Mouse (Mus musculus): ENCODE data around the gene Iqcc. TPM values are rescaled to one million over a fixed set of nuclear protein-coding genes. Genes with fewer than 3 reads are reported as not detected.

Gene Iqcc
- polyA plus RNA-seq, 1 experiment from 2014 or later = 34.7 TPM

GRCm38 (mm10) chr4:129584884-129585608 lies 33.9 kb downstream of the Iqcc start:
- H3K27ac ChIP-seq = peak overlapping the region; percentile 79
- peaks cover 2% of the 10 kb centered on the region for H3K36me3 ChIP-seq
- H3K27me3 ChIP-seq (ENCODE audit: low read depth, poor library complexity, severe bottlenecking) = no peaks in the 10 kb centered on the region
- no peaks in the 10 kb centered on the region for H3K9me3 ChIP-seq (replicated peaks)
- peak overlapping the region; percentile 56 for H3K4me3 ChIP-seq
- DNase-seq (ENCODE audit: low spot score) = peak; percentile 87
- 2% methylated on average over 36 of the region's 36 CpGs for WGBS
- peaks cover 22% of the 10 kb centered on the region for H3K4me1 ChIP-seq

- no peaks in the 10 kb centered on the region for H3K27me3 ChIP-seq (ENCODE audit: low read depth, poor library complexity, severe bottlenecking)
- DNase-seq (ENCODE audit: low spot score) = no peak
- H3K36me3 ChIP-seq = no peaks in the 10 kb centered on the region
- H3K4me3 ChIP-seq = peak overlapping the region; percentile 56
- no peaks in the 10 kb centered on the region for H3K9me3 ChIP-seq (replicated peaks)
- H3K4me1 ChIP-seq = peaks cover 22% of the 10 kb centered on the region
- H3K27ac ChIP-seq = peak overlapping the region; percentile 79; the same call in 1 of the 2 replicates
- WGBS = 69% methylated on average over 1 of the region's 1 CpGs
These were observed 34.5 kb downstream of the Iqcc start for GRCm38 (mm10) chr4:129584370-129584769.

GRCm38 (mm10) chr4:129582251-129582650 lies 36.6 kb downstream of the Iqcc start:
- no peak overlapping the region for H3K4me3 ChIP-seq
- DNase-seq (ENCODE audit: low spot score) = no peak
- no peaks in the 10 kb centered on the region for H3K36me3 ChIP-seq
- H3K27ac ChIP-seq = no peak overlapping the region
- H3K9me3 ChIP-seq (replicated peaks) = no peaks in the 10 kb centered on the region
- H3K27me3 ChIP-seq (ENCODE audit: low read depth, poor library complexity, severe bottlenecking) = 0 out of 2 replicates have a peak, but pooled peaks cover 4% of the 10 kb centered on the region
- WGBS = 91% methylated on average over 1 of the region's 1 CpGs
- H3K4me1 ChIP-seq = peaks cover 18% of the 10 kb centered on the region

GRCm38 (mm10) chr4:129580347-129580746 lies 38.6 kb downstream of the Iqcc start:
- Histone ChIP-seq H3K4me1 (peaks cover 23% of the 10 kb centered on the region), H3K36me3 (no peaks in the 10 kb centered on the region), H3K4me3 (no peak overlapping the region), H3K27ac (no peak overlapping the region), H3K27me3 (ENCODE audit: low read depth, poor library complexity, severe bottlenecking) (0 out of 2 replicates have a peak, but pooled peaks cover 4% of the 10 kb centered on the region), H3K9me3 (replicated peaks) (no peaks in the 10 kb centered on the region)
- 80% methylated on average over 7 of the region's 7 CpGs for WGBS
- DNase-seq (ENCODE audit: low spot score) = no peak

- no peak within 1 kb of the TSS for H3K27ac ChIP-seq
- H3K36me3 ChIP-seq = no peaks in the 10 kb centered on the region
- H3K9me3 ChIP-seq (replicated peaks) = no peaks in the 10 kb centered on the region
- no peak for DNase-seq (ENCODE audit: low spot score)
- H3K27me3 ChIP-seq (ENCODE audit: low read depth, poor library complexity, severe bottlenecking) = 0 out of 2 replicates have a peak, but pooled peaks cover 4% of the 10 kb centered on the region
- WGBS = 91% methylated on average over 5 of the region's 5 CpGs
- peak within 1 kb of the TSS; percentile 24; the same call in 1 of the 2 replicates for H3K4me3 ChIP-seq
- peaks cover 18% of the 10 kb centered on the region for H3K4me1 ChIP-seq
These were observed 40.4 kb downstream of the Iqcc start, which contains the start of gene Fam167b for GRCm38 (mm10) chr4:129578466-129578865. Gene Fam167b (minus strand): TSS chr4:129578549.

GRCm38 (mm10) chr4:129577688-129578087 lies 41.2 kb downstream of the Iqcc start:
- 86% methylated on average over 7 of the region's 7 CpGs for WGBS
- H3K4me1 ChIP-seq = peaks cover 25% of the 10 kb centered on the region
- 0 out of 2 replicates have a peak, but pooled peaks cover 4% of the 10 kb centered on the region for H3K27me3 ChIP-seq (ENCODE audit: low read depth, poor library complexity, severe bottlenecking)
- H3K9me3 ChIP-seq (replicated peaks) = no peaks in the 10 kb centered on the region
- H3K36me3 ChIP-seq = no peaks in the 10 kb centered on the region
- DNase-seq (ENCODE audit: low spot score) = no peak
- no peak overlapping the region for H3K27ac ChIP-seq
- H3K4me3 ChIP-seq = no peak overlapping the region

GRCm38 (mm10) chr4:129576863-129577491 lies 41.9 kb downstream of the Iqcc start:
- peaks cover 25% of the 10 kb centered on the region for H3K4me1 ChIP-seq
- no peaks in the 10 kb centered on the region for H3K36me3 ChIP-seq
- peak; percentile 70 for DNase-seq (ENCODE audit: low spot score)
- H3K4me3 ChIP-seq = peak overlapping the region; percentile 24
- no peaks in the 10 kb centered on the region for H3K9me3 ChIP-seq (replicated peaks)
- H3K27me3 ChIP-seq (ENCODE audit: low read depth, poor library complexity, severe bottlenecking) = 0 out of 2 replicates have a peak, but pooled peaks cover 4% of the 10 kb centered on the region
- 43% methylated on average over 21 of the region's 21 CpGs for WGBS
- peak overlapping the region; percentile 62; the same call in 1 of the 2 replicates for H3K27ac ChIP-seq

GRCm38 (mm10) chr4:129575171-129575844 lies 43.6 kb downstream of the Iqcc start:
- Histone ChIP-seq H3K4me1 (peaks cover 25% of the 10 kb centered on the region), H3K27me3 (ENCODE audit: low read depth, poor library complexity, severe bottlenecking) (0 out of 2 replicates have a peak, but pooled peaks cover 4% of the 10 kb centered on the region), H3K36me3 (no peaks in the 10 kb centered on the region), H3K4me3 (no peak overlapping the region), H3K27ac (peak overlapping the region; percentile 80), H3K9me3 (replicated peaks) (no peaks in the 10 kb centered on the region)
- DNase-seq (ENCODE audit: low spot score) = peak; percentile 52
- 38% methylated on average over 7 of the region's 8 CpGs for WGBS

GRCm38 (mm10) chr4:129573430-129573829 lies 45.5 kb downstream of the Iqcc start, which contains the start of gene Lck:
Gene Lck (minus strand): TSS chr4:129573641.
- 90% methylated on average over 8 of the region's 8 CpGs for WGBS
- peaks cover 25% of the 10 kb centered on the region for H3K4me1 ChIP-seq
- no peaks in the 10 kb centered on the region for H3K36me3 ChIP-seq
- no peaks in the 10 kb centered on the region for H3K9me3 ChIP-seq (replicated peaks)
- 0 out of 2 replicates have a peak, but pooled peaks cover 3% of the 10 kb centered on the region for H3K27me3 ChIP-seq (ENCODE audit: low read depth, poor library complexity, severe bottlenecking)
- no peak for DNase-seq (ENCODE audit: low spot score)
- H3K27ac ChIP-seq = peak within 1 kb of the TSS; percentile 32; the same call in 1 of the 2 replicates
- H3K4me3 ChIP-seq = no peak within 1 kb of the TSS

- 98% methylated on average over 4 of the region's 4 CpGs for WGBS
- Histone ChIP-seq H3K27ac (no peak overlapping the region; the same call in 1 of the 2 replicates), H3K36me3 (no peaks in the 10 kb centered on the region)
These were observed 45.9 kb downstream of the Iqcc start for GRCm38 (mm10) chr4:129573093-129573370.

GRCm38 (mm10) chr4:129572236-129573092 lies 46.4 kb downstream of the Iqcc start:
- 90% methylated on average over 13 of the region's 13 CpGs for WGBS
- Histone ChIP-seq H3K9me3 (replicated peaks) (no peaks in the 10 kb centered on the region), H3K27ac (no peak overlapping the region; the same call in 1 of the 2 replicates)

More at GRCm38 (mm10) chr4:129573093-129573370, 45.9 kb downstream of the Iqcc start:
- peaks cover 25% of the 10 kb centered on the region for H3K4me1 ChIP-seq
- no peak for DNase-seq (ENCODE audit: low spot score)
- H3K27me3 ChIP-seq (ENCODE audit: low read depth, poor library complexity, severe bottlenecking) = no peaks in the 10 kb centered on the region
- no peak overlapping the region for H3K4me3 ChIP-seq
- no peaks in the 10 kb centered on the region for H3K9me3 ChIP-seq (replicated peaks)

GRCm38 (mm10) chr4:129571551-129572084 lies 47.3 kb downstream of the Iqcc start:
- WGBS = 73% methylated on average over 8 of the region's 8 CpGs
- Histone ChIP-seq H3K4me1 (peaks cover 17% of the 10 kb centered on the region), H3K4me3 (no peak overlapping the region), H3K36me3 (no peaks in the 10 kb centered on the region), H3K9me3 (replicated peaks) (no peaks in the 10 kb centered on the region), H3K27me3 (ENCODE audit: low read depth, poor library complexity, severe bottlenecking) (no peaks in the 10 kb centered on the region), H3K27ac (no peak overlapping the region)
- DNase-seq (ENCODE audit: low spot score) = no peak

More at GRCm38 (mm10) chr4:129572236-129573092, 46.4 kb downstream of the Iqcc start:
- H3K4me3 ChIP-seq = no peak overlapping the region
- H3K36me3 ChIP-seq = no peaks in the 10 kb centered on the region
- no peak for DNase-seq (ENCODE audit: low spot score)
- no peaks in the 10 kb centered on the region for H3K27me3 ChIP-seq (ENCODE audit: low read depth, poor library complexity, severe bottlenecking)
- H3K4me1 ChIP-seq = peaks cover 25% of the 10 kb centered on the region

Data from limb, embryonic 10.5 days (tissue).